Mouse (Mus musculus) embryonic stem cell, embryonic (primary cell): ENCODE measurements at regions not wholly inside any gene's neighbourhood (a gene's known extent, or its start where the extent isn't known, plus 50 kb on each side); places are given as distances from the start of the nearest gene placed in this dataset.

Source experiments
- CTCF ChIA-PET, 4 experiments: fragments of 300-600 bp in 2 of 4; fragments of 350-600 bp in 2 of 4; sonication (Branson Sonifier 250); formaldehyde crosslinking; loops; one replicate each; lab custom pipeline; 2022; ENCODE audit warnings: inconsistent platforms in 2 of 4; lab: Charles Lee
- POLR2A ChIA-PET, 4 experiments: fragments of 300-600 bp in 2 of 4; fragments of 350-600 bp in 2 of 4; sonication (Branson Sonifier 250); formaldehyde crosslinking; loops; one replicate each; lab custom pipeline; 2022; ENCODE audit warnings: antibody characterized with exemption in 4 of 4, inconsistent platforms in 1 of 4; lab: Charles Lee

DNA sequence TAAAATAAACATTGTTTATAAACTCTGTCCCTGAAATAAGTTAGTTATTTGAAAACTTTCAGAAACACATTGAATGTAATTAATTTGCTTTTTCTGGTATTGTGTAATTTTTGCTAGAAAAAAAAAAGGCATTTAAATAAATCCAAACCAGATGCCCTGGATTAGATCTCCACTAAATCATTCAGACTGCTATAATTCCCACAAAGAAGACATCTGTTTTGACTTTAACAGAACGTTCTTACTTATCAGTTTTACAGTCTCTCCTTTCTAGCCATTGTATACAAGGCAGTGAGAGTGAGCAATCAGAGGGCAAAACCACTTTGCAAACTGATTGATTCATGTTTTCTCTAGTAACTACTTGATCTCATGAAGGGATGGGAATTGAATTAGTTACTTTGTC, 478.8 kb downstream of the Slitrk6 start:
- ChIA-PET POLR2A (no interaction called here), CTCF (no interaction called here)

DNA sequence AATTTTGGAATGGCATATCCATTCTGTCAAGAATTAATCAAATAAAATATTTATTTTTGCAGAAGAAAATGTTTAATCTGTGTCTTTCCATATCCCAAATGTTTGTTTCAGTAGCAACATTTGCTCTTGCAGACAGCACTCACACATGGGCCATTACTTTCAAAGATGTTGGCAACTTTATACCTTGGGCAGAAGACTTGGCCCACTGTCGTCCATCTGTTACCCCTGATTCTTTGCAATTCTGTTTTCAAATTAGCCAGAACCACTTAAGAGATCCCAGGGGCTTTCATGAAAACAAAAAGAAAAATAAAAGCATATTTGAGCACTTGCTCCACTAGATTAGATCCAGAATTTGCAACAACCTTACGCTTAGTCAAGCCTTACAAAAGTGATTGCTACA, 483.7 kb downstream of the Slitrk6 start:
- ChIA-PET CTCF (no interaction called here), POLR2A (no interaction called here)

DNA sequence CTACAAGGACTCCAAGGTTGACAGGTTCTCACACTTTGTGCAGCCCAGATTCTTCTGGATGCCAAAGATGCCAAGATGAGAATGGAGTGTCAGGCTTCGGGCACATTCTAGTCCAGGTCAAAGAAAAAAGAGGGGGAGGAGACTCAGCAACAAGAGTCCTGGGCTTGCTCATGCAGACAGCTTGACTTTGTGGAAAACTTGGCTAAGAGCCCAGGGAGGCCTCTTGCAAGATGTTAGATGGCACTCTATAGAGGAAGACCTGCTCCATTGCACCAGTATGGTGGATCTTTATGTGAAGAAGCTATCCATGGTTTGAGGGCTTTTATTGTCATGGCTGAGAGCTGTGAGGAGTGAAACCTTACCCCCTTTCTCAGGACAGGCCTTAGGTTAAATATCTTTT, 510.5 kb downstream of the Slitrk6 start:
- CTCF ChIA-PET: no interaction called here
- POLR2A ChIA-PET: no interaction called here

DNA sequence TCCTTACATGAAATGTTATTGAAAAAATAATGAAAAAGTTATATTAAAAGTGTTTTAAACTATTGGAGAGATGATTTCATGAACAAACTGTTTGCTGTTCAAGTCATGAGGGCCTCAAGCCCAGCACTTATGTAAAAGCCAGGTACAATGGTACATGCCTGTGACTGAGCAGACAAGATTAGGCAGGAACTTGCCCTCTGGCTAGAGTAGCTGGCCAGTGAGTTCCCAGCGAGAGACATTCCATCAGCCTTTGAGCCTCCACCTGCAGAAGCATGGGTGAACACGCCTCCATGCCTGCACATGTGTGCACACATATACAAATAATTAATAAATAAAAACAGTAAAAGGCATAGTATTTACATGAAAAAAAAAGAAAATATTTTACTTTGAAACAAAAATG, 511.4 kb downstream of the Slitrk6 start:
- CTCF ChIA-PET: no interaction called here
- POLR2A ChIA-PET: no interaction called here

DNA sequence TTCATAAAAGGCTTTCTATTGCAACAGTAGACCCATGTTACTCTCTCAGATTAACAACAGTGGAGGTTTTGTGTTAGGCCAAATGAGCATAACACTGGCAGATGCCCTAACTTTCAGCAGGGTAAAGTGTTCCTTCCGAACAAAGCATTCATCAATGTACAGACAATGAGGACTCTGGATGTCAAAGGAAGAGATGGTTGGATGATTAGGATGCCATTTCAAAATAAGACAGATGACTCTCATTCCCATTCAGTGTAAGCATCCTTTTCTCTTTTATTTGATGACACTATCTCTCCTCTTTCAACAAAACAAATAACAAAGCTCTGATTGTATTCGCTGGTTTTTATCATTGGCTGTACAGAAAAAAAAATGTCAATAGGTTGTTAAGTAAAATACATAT, 516.1 kb downstream of the Slitrk6 start:
- ChIA-PET CTCF (no interaction called here), POLR2A (no interaction called here)

DNA sequence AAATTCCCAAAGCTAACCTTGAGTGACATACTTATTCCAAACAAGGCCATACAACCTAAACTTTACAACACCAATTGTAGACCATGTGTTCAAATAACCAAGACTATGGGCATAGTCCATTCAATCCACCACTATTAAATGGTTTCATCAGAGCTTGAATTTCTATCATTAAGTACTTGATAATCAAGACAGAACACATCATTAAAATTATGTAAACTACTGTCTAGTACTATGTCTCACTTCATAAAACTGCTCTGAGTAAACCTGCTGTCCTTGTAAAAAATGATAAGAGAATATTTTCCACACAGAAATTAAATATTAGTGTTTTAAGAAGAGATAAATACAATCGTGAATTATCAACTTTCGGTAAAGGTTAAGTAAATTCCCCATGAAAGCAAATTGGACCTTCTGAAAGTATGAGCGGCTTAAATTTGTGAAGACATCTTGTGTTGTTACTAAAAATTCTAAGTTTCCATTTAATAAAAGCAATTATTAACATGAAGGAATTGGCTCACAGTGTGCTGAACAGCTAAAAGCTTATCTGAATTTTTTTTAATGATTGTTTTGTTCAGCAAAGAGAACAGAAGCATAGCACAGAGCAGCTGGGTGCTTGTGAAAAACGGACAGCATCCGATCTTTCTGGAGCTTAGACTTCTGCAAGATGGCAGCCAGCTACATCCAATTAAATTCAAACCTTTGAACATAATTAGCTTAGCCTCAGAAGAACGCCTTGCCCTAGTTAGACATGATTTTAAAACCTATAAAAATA, 530.1 kb downstream of the Slitrk6 start:
- ChIA-PET POLR2A (no interaction called here), CTCF (no interaction called here)

DNA sequence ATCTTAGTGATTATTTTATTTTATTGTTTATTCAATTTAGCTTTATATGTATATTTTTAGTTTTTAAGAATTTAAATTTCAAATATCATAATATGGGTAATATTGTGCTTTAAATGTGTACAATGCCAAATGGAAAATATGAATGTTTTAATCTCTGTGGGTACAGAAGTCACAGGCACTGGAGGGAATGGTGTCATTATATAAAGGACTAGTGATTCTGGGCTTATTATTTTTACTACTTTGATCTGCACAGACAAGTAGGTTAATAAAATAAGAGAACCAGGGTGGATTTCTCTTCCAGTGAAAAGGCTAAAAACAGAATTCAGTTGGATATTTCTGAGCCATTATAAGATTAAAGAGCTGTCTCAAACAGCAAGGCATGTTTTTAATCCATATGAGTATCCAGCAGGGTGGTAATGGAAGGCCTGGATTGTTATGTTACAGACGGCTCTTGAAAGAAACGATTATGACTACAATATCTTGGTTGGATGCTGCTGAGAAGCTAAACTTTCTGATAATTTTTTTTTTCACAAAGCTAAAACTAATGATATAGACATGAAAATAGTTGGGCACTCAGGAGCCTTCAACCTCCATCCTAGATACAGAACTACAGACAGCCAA, 563.9 kb downstream of the Slitrk6 start:
- ChIA-PET CTCF (no interaction called here), POLR2A (no interaction called here)

DNA sequence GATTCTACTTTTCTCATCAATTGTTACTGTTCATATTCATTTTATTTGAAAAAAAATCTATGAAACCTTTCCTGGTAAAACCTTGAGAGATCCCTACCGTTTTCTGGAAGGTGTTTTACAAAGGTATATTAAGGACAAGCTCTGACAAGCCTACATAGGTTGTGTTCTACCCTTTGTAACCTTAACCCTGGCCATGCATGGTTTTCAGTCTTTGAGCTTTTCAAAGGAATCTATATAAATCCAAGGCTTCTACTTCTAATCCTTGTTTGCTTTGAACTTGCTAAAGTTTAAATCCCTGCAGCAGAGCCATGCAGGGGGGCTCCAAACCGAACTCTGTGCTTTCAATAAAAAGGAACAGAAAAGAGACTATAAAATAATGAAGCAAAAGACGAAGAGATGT, 564.5 kb downstream of the Slitrk6 start:
- CTCF ChIA-PET: no interaction called here
- POLR2A ChIA-PET: no interaction called here

DNA sequence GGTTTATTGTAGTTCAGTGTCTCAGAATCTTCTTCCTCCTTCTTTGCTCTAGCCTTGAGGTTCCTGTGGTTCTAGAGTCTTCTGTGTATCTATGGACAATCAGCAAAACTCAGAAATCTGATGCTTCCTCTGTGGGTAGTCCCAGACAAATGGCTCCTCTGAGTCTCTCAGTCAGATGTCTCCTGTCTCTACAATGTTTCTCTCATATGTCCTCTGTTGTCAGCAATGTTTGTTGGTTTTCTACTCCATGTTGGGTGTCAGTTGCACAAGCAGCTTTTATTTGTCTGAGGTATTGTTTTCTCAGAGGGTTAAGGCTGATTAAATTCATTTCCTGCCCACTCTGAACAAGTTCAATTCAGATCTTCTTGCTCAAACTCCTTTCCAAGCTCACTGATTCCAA, 575.8 kb downstream of the Slitrk6 start:
- CTCF ChIA-PET: no interaction called here
- POLR2A ChIA-PET: no interaction called here

DNA sequence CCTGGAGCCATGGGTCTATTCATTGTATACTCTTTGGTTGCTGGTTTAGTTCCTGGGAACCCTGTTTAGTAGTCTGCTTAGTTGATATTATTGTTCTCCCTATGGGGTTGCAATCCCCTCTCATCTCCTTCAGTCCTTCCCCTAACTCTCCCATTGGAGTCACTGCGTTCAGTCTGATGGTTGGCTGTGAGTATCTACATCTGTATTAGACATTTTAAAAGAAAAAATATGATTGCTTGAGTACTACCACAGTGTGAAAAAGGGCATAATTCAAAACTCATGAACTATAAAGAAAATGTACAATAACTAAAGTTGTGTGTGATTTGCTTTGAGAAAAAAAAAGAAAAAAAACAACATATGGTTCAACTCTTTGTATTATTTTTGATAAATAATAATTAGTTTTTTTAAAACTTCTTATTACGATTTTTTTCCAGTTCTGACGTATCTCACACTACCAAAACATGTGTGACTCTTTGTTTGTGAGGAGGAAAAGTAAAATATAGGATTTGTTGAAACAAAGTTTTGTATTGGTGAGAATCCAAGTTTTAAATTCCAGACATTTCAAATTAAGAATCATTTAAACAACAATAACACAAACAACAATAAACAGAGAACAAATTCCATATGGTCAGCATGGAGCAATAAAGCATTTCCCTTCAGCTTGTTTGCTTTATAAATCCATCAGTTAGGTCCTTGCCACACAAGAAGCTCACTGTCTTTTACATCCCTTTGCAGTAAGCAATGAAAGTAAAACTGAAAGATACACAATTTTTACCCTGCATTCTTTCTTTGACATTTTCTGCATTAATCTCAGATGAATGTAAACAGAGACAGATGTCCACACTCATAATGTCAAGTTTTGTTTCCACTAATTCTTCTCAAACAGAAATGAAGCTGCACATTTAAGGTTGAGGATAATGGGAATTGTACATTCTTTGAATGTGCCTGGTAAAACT, 583.5 kb downstream of the Slitrk6 start:
- POLR2A ChIA-PET: no interaction called here

DNA sequence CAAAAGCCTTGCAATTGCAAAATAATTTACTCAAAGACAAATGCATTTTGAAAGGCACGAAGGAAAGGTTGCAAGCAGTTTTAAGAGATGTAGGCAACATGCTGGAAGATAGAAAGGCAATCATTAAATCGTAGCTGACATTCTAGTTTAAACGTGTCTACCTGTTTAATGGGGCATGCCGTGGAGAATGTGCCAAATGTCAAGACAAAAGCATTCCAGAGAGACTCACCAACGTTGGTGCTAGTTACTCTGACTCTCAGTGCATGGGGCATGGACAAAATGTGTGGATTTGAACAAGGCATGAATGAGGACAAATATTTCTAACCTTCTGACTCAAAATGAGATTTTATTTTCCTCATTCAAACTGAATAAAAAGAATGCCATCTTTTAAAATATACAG, 586.3 kb downstream of the Slitrk6 start:
- CTCF ChIA-PET: no interaction called here
- POLR2A ChIA-PET: no interaction called here

More for the DNA sequence above, 583.5 kb downstream of the Slitrk6 start:
- CTCF ChIA-PET: no interaction called here

DNA sequence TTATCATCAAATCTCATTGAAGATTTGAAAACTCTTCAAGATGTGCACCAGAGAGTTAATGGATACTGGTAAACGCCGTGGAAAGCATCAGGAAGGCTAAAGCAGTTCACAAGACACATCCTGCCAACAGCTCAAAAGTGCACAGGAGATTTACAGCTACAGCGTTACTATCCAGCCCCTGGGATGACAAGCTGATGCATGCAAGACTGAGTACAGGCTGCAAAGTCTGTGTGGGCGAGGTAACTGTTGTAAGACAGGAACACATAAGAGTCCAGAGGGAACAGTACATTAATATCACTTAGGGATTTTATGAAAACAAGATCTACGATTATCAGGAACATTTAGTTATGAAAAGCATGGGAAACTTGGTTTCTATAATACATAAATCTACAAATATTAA, 626.7 kb downstream of the Slitrk6 start:
- POLR2A ChIA-PET: no interaction called here
- CTCF ChIA-PET: no interaction called here

DNA sequence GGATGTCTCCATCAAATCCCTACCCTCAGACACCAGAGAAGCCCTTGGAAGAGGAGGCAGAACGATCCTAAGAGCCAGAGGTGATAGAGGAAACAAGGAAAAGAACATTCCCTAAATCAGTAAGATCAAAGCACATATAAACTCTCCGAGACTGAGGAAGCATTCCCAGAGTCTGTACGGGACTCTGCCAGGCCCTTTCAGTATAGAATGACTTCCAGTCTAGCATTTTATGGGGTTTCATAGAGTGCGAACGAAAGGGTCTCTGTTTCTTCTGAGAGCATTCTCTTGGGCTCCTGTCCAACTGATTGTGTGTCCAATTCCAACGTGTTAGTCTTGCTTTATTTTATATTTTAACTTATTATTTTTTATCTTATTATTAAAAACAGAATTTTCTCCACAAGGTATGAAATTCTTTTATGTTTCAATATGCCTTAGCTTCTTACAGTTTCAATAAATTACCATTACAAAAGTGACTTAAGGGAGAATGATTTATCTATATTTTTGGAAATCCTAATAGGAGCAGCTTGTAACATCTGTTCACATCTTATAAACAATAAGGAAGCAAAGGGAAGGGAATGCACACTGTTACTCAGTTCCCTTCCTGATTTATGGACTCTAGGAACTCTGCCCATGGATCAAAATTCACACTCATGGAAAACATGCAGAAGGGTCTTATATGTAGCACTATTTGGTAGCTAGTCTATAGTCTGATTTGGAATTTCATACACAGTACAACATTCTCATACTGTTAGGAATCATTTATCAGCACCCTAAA, 628.8 kb downstream of the Slitrk6 start:
- CTCF ChIA-PET: no interaction called here
- POLR2A ChIA-PET: no interaction called here

DNA sequence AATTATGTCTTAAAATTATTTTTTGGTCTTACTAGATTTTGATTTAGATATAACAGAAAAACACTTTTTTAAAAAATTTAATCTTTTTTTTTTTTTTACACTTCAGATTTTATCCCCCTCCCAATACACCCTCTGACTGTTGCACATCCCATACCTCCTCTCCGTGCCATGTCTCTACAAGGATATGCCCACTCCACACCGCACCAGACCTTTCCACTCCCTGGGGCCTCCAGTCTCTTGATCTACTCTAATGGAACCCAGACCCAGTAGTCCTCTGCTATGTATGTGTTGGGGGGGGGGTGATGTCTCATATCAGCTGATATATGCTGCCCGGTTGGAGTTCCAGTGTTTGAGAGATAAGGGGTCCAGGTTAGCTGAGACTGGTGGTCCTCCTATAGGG, 632.2 kb downstream of the Slitrk6 start:
- ChIA-PET CTCF (no interaction called here), POLR2A (no interaction called here)

DNA sequence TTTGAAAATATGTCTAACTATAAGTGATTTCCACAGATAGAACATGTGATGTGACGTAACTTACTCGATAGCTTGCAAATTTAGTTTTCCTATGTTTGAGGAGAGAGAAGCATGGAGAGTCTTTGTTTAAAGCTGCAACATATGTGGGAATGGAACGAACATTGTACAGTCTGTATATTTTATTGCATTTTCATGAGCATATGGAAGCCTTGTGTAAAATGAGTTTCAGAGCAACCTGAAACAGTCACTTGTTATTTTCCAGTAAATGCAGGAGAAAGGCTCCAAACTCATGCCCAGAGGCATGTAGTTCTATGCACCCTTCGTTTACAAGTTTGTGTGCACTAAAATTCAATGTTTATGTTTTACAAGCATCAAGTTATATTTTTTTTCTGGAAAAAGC, 639.4 kb downstream of the Slitrk6 start:
- POLR2A ChIA-PET: no interaction called here
- CTCF ChIA-PET: no interaction called here

DNA sequence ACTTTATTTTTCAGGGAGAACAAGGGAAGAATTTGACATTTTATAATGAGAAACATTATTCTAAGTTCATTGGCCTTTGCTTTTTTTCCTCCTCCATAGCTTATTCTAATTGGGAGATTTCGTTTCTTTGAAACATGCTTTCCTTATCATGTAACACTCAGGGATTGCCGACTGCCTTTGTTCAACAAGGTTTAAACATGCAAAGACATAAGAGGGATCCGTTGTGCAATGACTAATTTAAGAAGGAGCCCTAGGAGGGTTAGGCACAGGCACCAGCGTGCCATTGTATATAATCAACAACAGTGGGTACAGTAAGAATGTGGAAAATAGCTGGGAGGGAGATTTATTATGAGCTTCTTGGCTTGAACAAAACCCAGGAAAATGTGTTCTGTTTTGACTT, 654.1 kb downstream of the Slitrk6 start:
- CTCF ChIA-PET: interaction anchor here in 1 of 4 experiments (0.6 kb wide), 1 partner anchor 701 kb away, joined by 5 read pairs; no protein-coding TSS in a partner anchor

DNA sequence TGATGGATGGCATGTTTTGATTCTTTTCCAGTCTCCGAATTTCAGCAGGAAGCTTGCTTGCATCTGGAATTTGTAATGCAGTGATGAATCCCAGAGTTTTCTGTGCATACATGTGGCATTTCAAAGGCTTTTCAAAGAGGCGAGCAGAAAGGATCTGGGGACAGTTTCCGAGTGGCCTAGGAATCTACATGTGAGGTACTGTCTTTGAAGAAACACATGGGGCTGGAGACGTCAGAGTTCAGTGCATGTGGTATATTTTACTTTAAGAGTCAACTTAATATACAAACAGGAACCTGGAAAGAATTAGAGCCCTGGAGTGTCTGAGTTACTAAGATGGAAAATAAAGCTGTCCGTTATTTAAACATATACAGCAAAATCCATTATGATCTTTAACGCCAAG, 676.6 kb downstream of the Slitrk6 start:
- ChIA-PET CTCF (no interaction called here), POLR2A (no interaction called here)

More for the DNA sequence above, 654.1 kb downstream of the Slitrk6 start:
- POLR2A ChIA-PET: no interaction called here

DNA sequence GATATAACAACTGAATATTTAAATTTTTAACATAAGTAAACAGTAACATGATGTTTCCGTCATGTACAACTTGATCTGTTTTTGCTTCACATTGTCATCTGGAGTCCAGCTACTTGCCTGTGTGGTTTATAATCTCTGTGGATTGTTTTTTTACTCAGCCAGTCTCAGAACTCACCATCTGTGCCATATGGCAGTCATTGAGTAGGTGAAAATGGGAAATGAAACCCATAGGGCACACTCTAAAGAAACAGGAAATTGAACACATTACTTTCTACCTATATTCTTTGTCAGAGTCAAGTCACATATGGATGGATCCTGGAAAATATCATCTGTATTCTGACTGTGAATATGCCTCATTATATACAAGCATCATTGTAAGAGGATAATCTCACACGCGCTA, 707.2 kb downstream of the Slitrk6 start:
- ChIA-PET POLR2A (interaction anchor here in 1 of 4 experiments (0.6 kb wide), 1 partner anchor 201 kb away, joined by 4 read pairs; no protein-coding TSS in a partner anchor), CTCF (no interaction called here)

DNA sequence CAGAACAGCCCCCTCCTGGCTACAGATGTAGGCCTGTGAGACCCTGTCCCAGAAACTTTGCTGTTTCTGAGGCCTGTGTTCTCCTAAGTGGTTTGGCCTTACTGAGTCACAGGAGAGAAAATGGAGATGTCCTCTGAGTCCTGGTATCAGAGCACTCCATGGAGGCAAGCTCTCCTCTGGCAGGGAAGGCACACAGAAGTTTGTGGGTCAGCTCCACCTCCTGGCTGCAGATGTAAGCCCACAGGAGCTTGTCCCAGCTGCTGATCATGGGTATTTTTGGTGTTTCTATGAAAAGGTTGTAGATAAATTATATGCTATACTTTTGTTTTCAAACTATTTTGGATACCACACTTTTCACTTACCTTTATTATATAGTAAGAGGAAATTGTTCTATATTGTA, 711.7 kb downstream of the Slitrk6 start:
- POLR2A ChIA-PET: no interaction called here
- CTCF ChIA-PET: no interaction called here
